Mouse (Mus musculus) heart, embryonic 14.5 days (tissue): Measurements from ENCODE around the gene Hoxb2. TPM values are rescaled to one million over a fixed set of nuclear protein-coding genes. Genes with fewer than 3 reads are reported as not detected.
A peak's percentile ranks its signal among the peaks of the same experiment; 100 is the strongest.

Source experiments
- ATAC-seq: fragments of 200-750 bp; cut with Nextera tagmentation; 2 replicates; pipeline ENCODE4 v1.8.0; 2017; ENCODE audit warnings: low read depth, moderate TSS enrichment; ENCODE audit not compliant: insufficient number of reproducible peaks, insufficient read depth, low FRiP score
- H3K27ac ChIP-seq, 2 experiments: fragments of 200-500 bp in 1 of 2; fragments of 300-500 bp in 1 of 2; sonication (generic) in 1 of 2; replicated peaks in 1 of 2; 2 replicates each; pipeline ENCODE4 v1.5.1; 2012 to 2014; ENCODE audit warnings: low read depth in 2 of 2, low read length in 2 of 2, control low read depth in 1 of 2, mild to moderate bottlenecking in 1 of 2, mixed read lengths in 1 of 2; ENCODE audit not compliant: control insufficient read depth in 1 of 2, insufficient read depth in 1 of 2
- H3K27me3 ChIP-seq: fragments of 300-500 bp; sonication (generic); 2 replicates; pipeline ENCODE4 v1.6.1; 2014; ENCODE audit warnings: mild to moderate bottlenecking, low read length, control low read depth; ENCODE audit not compliant: control insufficient read depth, insufficient read depth
- H3K36me3 ChIP-seq: fragments of 300-500 bp; sonication (generic); 2 replicates; pipeline ENCODE4 v1.6.1; 2014; ENCODE audit warnings: mild to moderate bottlenecking, control low read depth, low read length, mixed read lengths; ENCODE audit not compliant: control insufficient read depth, insufficient read depth
- H3K4me1 ChIP-seq, 2 experiments: fragments of 200-500 bp in 1 of 2; fragments of 300-500 bp in 1 of 2; sonication (generic) in 1 of 2; 2 replicates each; pipeline ENCODE4 v1.6.1; 2012 to 2014; ENCODE audit warnings: low read length in 2 of 2, control low read depth in 1 of 2, mixed read lengths in 1 of 2; ENCODE audit not compliant: control insufficient read depth in 2 of 2, insufficient read depth in 2 of 2
- H3K4me2 ChIP-seq: fragments of 300-500 bp; sonication (generic); 2 replicates; pipeline ENCODE4 v1.6.1; 2014; ENCODE audit warnings: mild to moderate bottlenecking, low read length
- H3K4me3 ChIP-seq, 2 experiments: fragments of 200-500 bp in 1 of 2; fragments of 300-500 bp in 1 of 2; sonication (generic) in 1 of 2; 2 replicates each; pipeline ENCODE4 v1.5.1; 2012 to 2014; ENCODE audit warnings: low read length in 2 of 2, mild to moderate bottlenecking in 2 of 2, control low read depth in 1 of 2, low read depth in 1 of 2, moderate library complexity in 1 of 2; ENCODE audit not compliant: control insufficient read depth in 1 of 2, insufficient read depth in 1 of 2
- H3K9ac ChIP-seq: fragments of 300-500 bp; sonication (generic); 2 replicates; pipeline ENCODE4 v1.6.1; 2014; ENCODE audit warnings: mild to moderate bottlenecking, low read length
- H3K9me3 ChIP-seq: fragments of 300-500 bp; sonication (generic); 2 replicates; pipeline ENCODE4 v1.6.1; 2016; ENCODE audit warnings: low read length, control low read depth; ENCODE audit not compliant: control insufficient read depth
- WGBS: fragments of 180-500 bp; shearing (Covaris S2); extraction: QIAGEN DNeasy Blood & Tissue Kit; methylation state at CpG from one replicate; pipeline ENCODE4 v1.1.7; 2014; 5-methylcytosine and 5-hydroxymethylcytosine counted together
- polyA plus RNA-seq: library from polyadenylated mRNA; unstranded; fragments of >200 nt; fragmentation: Nextera tagmentation; extraction: Ambion mirVana; gene quantifications from 2 replicates; pipeline ENCODE4 v1.2.1, GENCODE M21; 2014

Hoxb2 gene
- polyA plus RNA-seq, 1 experiment from 2014 or later = 2.9 TPM

DNA sequence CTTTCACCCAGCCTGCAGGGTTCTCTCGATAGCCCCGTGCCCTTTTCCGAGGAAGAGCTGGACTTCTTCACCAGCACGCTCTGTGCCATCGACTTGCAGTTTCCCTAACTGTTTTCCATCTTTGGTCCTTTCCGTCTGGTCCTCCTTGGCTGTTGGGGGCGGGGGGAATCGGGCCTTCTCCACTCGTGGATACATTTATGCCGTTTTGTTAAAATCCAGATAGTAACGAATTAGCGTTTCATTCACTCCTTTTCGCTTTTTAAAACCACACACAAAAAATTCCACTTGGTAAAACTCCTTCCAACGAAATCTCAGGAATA is 3.2 kb downstream of the Hoxb2 start:
- Histone ChIP-seq H3K36me3 (no peaks in the 10 kb centered on the region), H3K4me1 (peaks cover 0 to 3% of the 10 kb centered on the region in 2 experiments; a peak in 2 of 4 replicates), H3K9me3 (no peaks in the 10 kb centered on the region), H3K9ac (peak overlapping the region; percentile 72), H3K4me2 (peak overlapping the region; percentile 63), H3K27ac (peak overlapping the region in 1 of 2 experiments; percentile 65; a peak in 2 of 4 replicates), H3K27me3 (peaks cover 92% of the 10 kb centered on the region), H3K4me3 (peak overlapping the region; percentile 30 to 40)
- ATAC-seq = no peak
- WGBS = 4% methylated on average over 14 of the region's 14 CpGs

DNA sequence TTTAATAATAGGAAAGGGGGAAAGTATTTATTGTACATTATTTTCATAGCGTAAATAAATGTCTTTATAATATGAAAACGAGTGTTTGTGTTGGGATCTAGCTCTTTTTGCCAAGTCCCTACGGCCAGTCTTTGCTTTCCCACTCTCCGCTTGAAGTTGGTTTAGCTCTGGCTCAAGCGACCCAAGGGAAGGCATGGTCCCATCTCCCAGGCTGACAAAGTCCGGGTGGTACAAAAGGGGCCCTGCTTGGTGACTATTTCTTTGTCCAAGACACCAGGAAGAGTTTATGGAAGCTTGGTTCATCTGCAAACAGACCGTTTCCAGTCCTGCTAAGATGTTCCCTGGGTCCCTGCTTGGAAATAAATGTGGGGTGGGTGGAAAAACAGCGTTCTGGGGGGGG is 3.6 kb downstream of the Hoxb2 start:
- Histone ChIP-seq H3K27ac (no peak overlapping the region), H3K9me3 (no peaks in the 10 kb centered on the region), H3K27me3 (peaks cover 91% of the 10 kb centered on the region), H3K4me3 (peak overlapping the region in 1 of 2 experiments; percentile 40; a peak in 2 of 4 replicates), H3K4me1 (peaks cover 0 to 3% of the 10 kb centered on the region in 2 experiments; a peak in 2 of 4 replicates), H3K9ac (no peak overlapping the region; the same call in 1 of the 2 replicates), H3K36me3 (no peaks in the 10 kb centered on the region), H3K4me2 (peak overlapping the region; percentile 63)
- no peak for ATAC-seq
- WGBS = 20% methylated on average over 8 of the region's 8 CpGs

DNA sequence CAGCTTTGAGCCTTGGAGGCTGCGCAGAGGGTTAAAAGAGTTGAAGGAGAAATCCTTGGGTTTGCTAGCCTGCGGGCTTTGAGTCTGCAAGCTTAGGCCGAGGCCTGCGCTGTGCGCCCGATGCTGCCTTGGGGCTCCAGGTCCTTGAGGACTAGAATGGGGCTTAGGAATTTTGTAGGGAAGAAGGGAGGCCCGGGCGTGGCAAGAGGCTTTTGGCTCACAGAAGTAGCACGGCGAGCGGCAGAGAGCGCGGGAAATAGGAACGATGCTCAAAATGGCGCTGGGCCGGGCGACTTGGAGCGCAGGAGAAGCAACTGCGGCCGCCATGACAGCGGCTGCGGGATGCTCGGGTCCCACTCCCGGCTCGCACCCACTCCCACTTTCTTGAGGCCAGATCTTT is 4.1 kb downstream of the Hoxb2 start:
- no peaks in the 10 kb centered on the region for H3K36me3 ChIP-seq
- no peak overlapping the region for H3K27ac ChIP-seq
- H3K4me1 ChIP-seq = peaks cover 0 to 3% of the 10 kb centered on the region in 2 experiments; a peak in 2 of 4 replicates
- peak overlapping the region; percentile 22 to 40 for H3K4me3 ChIP-seq
- no peaks in the 10 kb centered on the region for H3K9me3 ChIP-seq
- H3K9ac ChIP-seq = peak overlapping the region; percentile 36; the same call in 1 of the 2 replicates
- ATAC-seq = no peak
- H3K27me3 ChIP-seq = peaks cover 88% of the 10 kb centered on the region
- 2% methylated on average over 25 of the region's 25 CpGs for WGBS
- H3K4me2 ChIP-seq = peak overlapping the region; percentile 63

DNA sequence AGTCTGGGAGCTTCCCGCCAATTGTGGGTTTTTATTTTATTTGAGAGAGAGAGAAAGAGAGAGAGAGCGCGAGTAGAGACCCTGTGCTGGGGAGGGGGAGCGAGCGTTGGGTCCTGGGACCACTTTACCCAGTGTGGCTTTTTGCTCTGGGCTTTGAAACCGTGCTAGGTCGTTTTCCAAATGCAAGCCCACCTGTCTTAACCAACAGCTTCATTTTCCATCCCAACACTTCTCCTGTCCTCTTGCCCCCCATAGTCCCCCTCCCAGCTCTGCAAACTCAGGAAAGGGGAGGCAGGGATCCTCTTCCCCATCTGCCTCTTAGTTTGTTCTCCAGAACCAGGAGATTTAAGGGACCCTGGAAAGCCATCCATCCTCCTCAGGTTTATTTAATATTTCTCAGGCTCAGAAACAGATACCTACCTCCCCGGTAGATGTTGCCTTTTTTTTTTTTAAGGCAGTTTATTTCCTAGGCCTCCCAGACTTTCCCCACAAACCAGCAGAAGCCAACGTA is 4.5 kb downstream of the Hoxb2 start:
- Histone ChIP-seq H3K36me3 (no peaks in the 10 kb centered on the region), H3K27me3 (peaks cover 87% of the 10 kb centered on the region), H3K27ac (no peak overlapping the region), H3K9me3 (no peaks in the 10 kb centered on the region), H3K4me3 (peak overlapping the region; percentile 22 to 40; a peak in 3 of 4 replicates), H3K4me2 (peak overlapping the region; percentile 63), H3K4me1 (peaks cover 0 to 3% of the 10 kb centered on the region in 2 experiments; a peak in 2 of 4 replicates), H3K9ac (peak overlapping the region; percentile 36; the same call in 1 of the 2 replicates)
- 19% methylated on average over 9 of the region's 9 CpGs for WGBS
- ATAC-seq = no peak

DNA sequence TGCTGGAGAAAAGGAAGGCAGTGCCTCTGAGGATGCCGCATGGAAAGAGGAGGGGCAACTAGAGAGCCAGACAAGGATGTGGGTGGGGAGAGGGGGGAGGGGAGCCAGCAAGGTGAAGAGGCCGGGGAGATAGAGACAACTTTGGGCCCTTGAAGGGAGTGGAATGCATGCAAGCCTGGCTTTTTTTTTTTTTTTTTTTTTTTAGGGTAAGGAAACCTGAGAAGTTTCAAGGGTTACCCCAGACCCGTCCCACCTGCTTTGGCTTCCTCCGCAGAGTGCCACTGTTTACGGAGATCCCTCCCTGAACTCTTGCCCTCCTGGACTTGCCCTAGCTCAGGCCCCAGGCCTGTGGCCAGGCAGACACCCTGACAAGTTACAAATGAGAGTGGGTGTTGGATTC is 13.5 kb downstream of the Hoxb2 start:
- H3K27ac ChIP-seq = no peak overlapping the region
- 13% methylated on average over 5 of the region's 5 CpGs for WGBS
- H3K9ac ChIP-seq = no peak overlapping the region
- no peak for ATAC-seq
- H3K4me2 ChIP-seq = no peak overlapping the region
- H3K9me3 ChIP-seq = peaks cover 5% of the 10 kb centered on the region; the same call in 1 of the 2 replicates
- H3K4me1 ChIP-seq = no peaks in the 10 kb centered on the region; a peak in 1 of 4 replicates
- H3K36me3 ChIP-seq = no peaks in the 10 kb centered on the region
- H3K27me3 ChIP-seq = peaks cover 81% of the 10 kb centered on the region
- no peak overlapping the region for H3K4me3 ChIP-seq

DNA sequence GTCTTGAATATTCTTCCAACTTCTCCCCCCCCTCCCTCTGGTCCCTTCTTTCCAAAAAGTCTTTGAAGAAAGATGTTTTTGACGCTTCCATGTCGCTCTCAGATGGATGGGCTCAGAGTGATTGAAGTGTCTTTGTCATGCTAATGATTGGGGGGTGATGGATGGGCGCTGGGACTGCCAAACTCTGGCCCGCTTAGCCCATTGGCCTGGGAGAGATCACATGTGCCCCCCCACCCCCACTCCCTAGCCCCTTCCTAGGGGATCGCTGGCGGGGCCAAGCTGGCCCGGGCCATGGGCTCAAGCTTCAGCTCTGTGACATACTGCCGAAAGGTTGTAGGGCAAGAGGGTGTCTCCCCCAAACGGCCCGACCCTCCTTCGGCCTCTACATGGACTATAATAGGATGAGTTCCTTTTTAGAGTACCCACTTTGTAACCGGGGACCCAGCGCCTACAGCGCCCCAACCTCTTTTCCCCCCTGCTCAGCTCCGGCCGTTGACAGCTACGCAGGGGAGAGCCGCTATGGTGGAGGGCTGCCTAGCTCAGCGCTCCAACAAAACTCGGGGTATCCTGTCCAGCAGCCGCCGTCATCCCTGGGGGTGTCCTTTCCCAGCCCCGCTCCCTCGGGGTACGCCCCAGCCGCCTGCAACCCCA is 15.2 kb downstream of the Hoxb2 start, which contains the start of gene Hoxb1:
Gene Hoxb1 (plus strand): TSS at position 312 of the 651 bp plus-strand sequence.
- 4% methylated on average over 26 of the region's 26 CpGs for WGBS
- Histone ChIP-seq H3K4me2 (peak within 1 kb of the TSS; percentile 27; the same call in 1 of the 2 replicates), H3K4me3 (peak within 1 kb of the TSS in 1 of 2 experiments; percentile 17; a peak in 1 of 4 replicates), H3K36me3 (no peaks in the 10 kb centered on the region), H3K27me3 (peaks cover 94% of the 10 kb centered on the region), H3K4me1 (no peaks in the 10 kb centered on the region; a peak in 1 of 4 replicates), H3K9ac (no peak within 1 kb of the TSS), H3K9me3 (peaks cover 5% of the 10 kb centered on the region; the same call in 1 of the 2 replicates), H3K27ac (no peak within 1 kb of the TSS)
- ATAC-seq = no peak

DNA sequence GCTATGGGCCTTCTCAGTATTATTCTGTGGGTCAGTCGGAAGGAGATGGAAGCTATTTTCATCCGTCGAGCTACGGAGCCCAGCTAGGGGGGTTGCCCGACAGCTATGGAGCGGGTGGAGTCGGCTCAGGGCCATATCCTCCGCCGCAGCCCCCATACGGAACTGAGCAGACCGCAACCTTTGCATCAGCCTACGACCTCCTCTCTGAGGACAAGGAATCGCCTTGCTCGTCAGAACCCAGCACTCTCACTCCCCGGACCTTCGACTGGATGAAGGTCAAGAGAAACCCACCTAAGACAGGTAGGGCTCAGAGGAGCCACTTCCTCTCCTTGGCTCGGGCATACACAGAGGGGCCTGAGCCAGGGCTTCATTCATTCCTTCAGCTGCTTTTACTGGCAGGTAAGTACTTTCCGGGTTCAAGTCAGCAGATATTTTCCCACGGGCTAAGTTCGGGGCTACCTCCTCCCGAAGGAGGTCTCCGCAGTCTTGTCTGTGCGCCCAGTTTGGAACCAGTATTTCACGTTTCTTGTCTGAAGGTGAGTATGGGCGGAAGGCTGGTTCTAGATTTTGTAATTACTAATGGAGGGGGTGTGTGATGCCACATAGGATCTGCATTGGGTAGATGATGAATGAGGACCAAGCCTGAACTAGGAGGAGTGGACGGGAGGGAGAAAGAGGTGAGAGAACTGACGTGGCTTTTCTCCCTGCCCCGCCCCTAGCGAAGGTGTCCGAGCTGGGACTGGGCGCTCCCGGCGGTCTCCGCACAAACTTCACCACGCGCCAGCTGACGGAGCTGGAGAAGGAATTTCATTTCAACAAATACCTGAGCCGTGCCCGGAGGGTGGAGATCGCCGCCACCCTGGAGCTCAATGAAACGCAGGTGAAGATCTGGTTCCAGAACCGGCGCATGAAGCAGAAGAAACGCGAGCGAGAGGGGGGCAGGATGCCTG is 16.0 kb downstream of the Hoxb2 start:
- Histone ChIP-seq H3K27me3 (peaks cover 97% of the 10 kb centered on the region), H3K36me3 (no peaks in the 10 kb centered on the region), H3K4me2 (peak overlapping the region; percentile 27; the same call in 1 of the 2 replicates), H3K27ac (no peak overlapping the region), H3K4me1 (no peaks in the 10 kb centered on the region; a peak in 1 of 4 replicates), H3K9me3 (peaks cover 5% of the 10 kb centered on the region; the same call in 1 of the 2 replicates), H3K4me3 (peak overlapping the region in 1 of 2 experiments; percentile 17; a peak in 1 of 4 replicates), H3K9ac (no peak overlapping the region)
- WGBS = 2% methylated on average over 47 of the region's 47 CpGs
- ATAC-seq = no peak
